Mouse (Mus musculus): ENCODE results near the gene Yipf3.

Yipf3 gene

GRCm38 (mm10) chr17:46255147-46255546, 7.3 kb downstream of the Yipf3 start:
- no peak for DNase-seq (ENCODE audit: low spot score in 2 of 2)

- no peak for DNase-seq (ENCODE audit: low spot score in 2 of 2)
These were observed 10.6 kb downstream of the Yipf3 start for GRCm38 (mm10) chr17:46258279-46259053.

GRCm38 (mm10) chr17:46259675-46260074, 11.8 kb downstream of the Yipf3 start:
- DNase-seq (ENCODE audit: low spot score in 2 of 2) = no peak

GRCm38 (mm10) chr17:46262201-46262694, 14.4 kb downstream of the Yipf3 start:
- no peak for DNase-seq (ENCODE audit: low spot score in 2 of 2)

GRCm38 (mm10) chr17:46265502-46265901, 17.6 kb downstream of the Yipf3 start:
- DNase-seq (ENCODE audit: low spot score in 2 of 2) = no peak

GRCm38 (mm10) chr17:46265918-46266618, 18.2 kb downstream of the Yipf3 start:
- peak; percentile 36 to 78 for DNase-seq (ENCODE audit: low spot score in 2 of 2)

GRCm38 (mm10) chr17:46266986-46267385, 19.1 kb downstream of the Yipf3 start:
- DNase-seq (ENCODE audit: low spot score in 2 of 2) = no peak

- no peak for DNase-seq (ENCODE audit: low spot score in 2 of 2)
These were observed 19.6 kb downstream of the Yipf3 start for GRCm38 (mm10) chr17:46267511-46267910.

- DNase-seq (ENCODE audit: low spot score in 2 of 2) = no peak
These were observed 20.3 kb downstream of the Yipf3 start for GRCm38 (mm10) chr17:46268026-46268720.

GRCm38 (mm10) chr17:46269771-46270534, 22.1 kb downstream of the Yipf3 start:
- DNase-seq (ENCODE audit: low spot score in 2 of 2) = no peak

GRCm38 (mm10) chr17:46272058-46272457, 24.2 kb downstream of the Yipf3 start:
- no peak for DNase-seq (ENCODE audit: low spot score in 2 of 2)

- no peak for DNase-seq (ENCODE audit: low spot score in 2 of 2)
These were observed 24.8 kb downstream of the Yipf3 start for GRCm38 (mm10) chr17:46272675-46273074.

- no peak for DNase-seq (ENCODE audit: low spot score in 2 of 2)
These were observed 25.9 kb downstream of the Yipf3 start for GRCm38 (mm10) chr17:46273803-46274236.

- DNase-seq (ENCODE audit: low spot score in 2 of 2) = no peak
These were observed 26.6 kb downstream of the Yipf3 start for GRCm38 (mm10) chr17:46274465-46274864.

GRCm38 (mm10) chr17:46275034-46275433, 27.2 kb downstream of the Yipf3 start:
- no peak for DNase-seq (ENCODE audit: low spot score in 2 of 2)

- no peak for DNase-seq (ENCODE audit: low spot score in 2 of 2)
These were observed 27.6 kb downstream of the Yipf3 start for GRCm38 (mm10) chr17:46275506-46275905.

- no peak for DNase-seq (ENCODE audit: low spot score in 2 of 2)
These were observed 29.7 kb downstream of the Yipf3 start for GRCm38 (mm10) chr17:46277586-46277985.

- no peak for DNase-seq (ENCODE audit: low spot score in 2 of 2)
These were observed 30.3 kb downstream of the Yipf3 start for GRCm38 (mm10) chr17:46278011-46278765.

GRCm38 (mm10) chr17:46282483-46283123, 34.7 kb downstream of the Yipf3 start, which contains the start of gene Tjap1:
Gene Tjap1, minus strand, starts transcription at chr17:46283026.
- peak; percentile 69 to 78 for DNase-seq (ENCODE audit: low spot score in 2 of 2)

GRCm38 (mm10) chr17:46283140-46283539, 35.3 kb downstream of the Yipf3 start:
- DNase-seq (ENCODE audit: low spot score in 2 of 2) = no peak

Data from thymus, postnatal 10 days (tissue).